Mouse (Mus musculus) neutrophil, adult 59 days (primary cell): ENCODE measurements around the gene Dand5. TPM values are rescaled to one million over a fixed set of nuclear protein-coding genes. Genes with fewer than 3 reads are reported as not detected.

ENCODE experiments used
- total RNA-seq, 2 experiments: library from RNA; stranded (reverse); gene quantifications; 1 replicate in 1 of 2; 2 replicates in 1 of 2; pipeline ENCODE4 v1.2.4; 2023

Dand5 gene
- total RNA-seq, result 1 to 10 TPM in 1 of 2 experiments, under 1 TPM in 1; 0.95 to 1.0 TPM

GRCm38 (mm10) chr8:84822723-84823122, at the start of gene Dand5:
Gene Dand5 (minus strand): TSS chr8:84822823.

GRCm38 (mm10) chr8:84871376-84872308, 49.0 kb upstream of the Dand5 start, which contains the start of gene Syce2:
Gene Syce2 (plus strand): TSS chr8:84872111.

GRCm38 (mm10) chr8:84856864-84857441, 34.3 kb upstream of the Dand5 start, which contains the start of gene Farsa:
Gene Farsa (plus strand): TSS chr8:84856989.

GRCm38 (mm10) chr8:84846722-84847572, 24.3 kb upstream of the Dand5 start, which contains the start of gene Calr:
Gene Calr (minus strand): TSS chr8:84846934.

GRCm38 (mm10) chr8:84840248-84840999, 17.8 kb upstream of the Dand5 start, which contains the start of gene Rad23a:
Gene Rad23a (minus strand): TSS chr8:84840665.

GRCm38 (mm10) chr8:84831490-84831889, 8.9 kb upstream of the Dand5 start, which contains the start of gene Gadd45gip1:
Gene Gadd45gip1 (plus strand): TSS chr8:84831522.

GRCm38 (mm10) chr8:84799999-84800831, 22.4 kb downstream of the Dand5 start, which contains the start of gene Nfix:
Gene Nfix (minus strand): TSS chr8:84800344.

Other genes with a start within 250 kb of the Dand5 start
- 100 to 1,000 TPM; 716 to 822 TPM for gene Ier2, start 160.0 kb downstream of the Dand5 start, total RNA-seq
- 10 to 100 TPM; 25.4 to 35.6 TPM for gene Trmt1, start 136.5 kb downstream of the Dand5 start, total RNA-seq
- 10 to 100 TPM; 34.0 to 39.2 TPM for gene Nacc1, start 135.0 kb downstream of the Dand5 start, total RNA-seq
- 100 to 1,000 TPM; 102 to 117 TPM for gene Lyl1, start 121.4 kb downstream of the Dand5 start, total RNA-seq
- gene G430095P16Rik, start 99.8 kb downstream of the Dand5 start, total RNA-seq, result 10 to 100 TPM in 1 of 2 experiments, 1 to 10 TPM in 1; 7.7 to 11.2 TPM
- 10 to 100 TPM; 19.5 to 24.7 TPM for gene Nfix, start 22.5 kb downstream of the Dand5 start, total RNA-seq
- 1 to 10 TPM; 6.1 to 6.9 TPM for gene Gadd45gip1, start 8.7 kb upstream of the Dand5 start, total RNA-seq
- 10 to 100 TPM; 38.7 to 39.0 TPM for gene Rad23a, start 17.8 kb upstream of the Dand5 start, total RNA-seq
- gene Calr, start 24.1 kb upstream of the Dand5 start, total RNA-seq, result 100 to 1,000 TPM; 286 to 287 TPM
- 10 to 100 TPM; 29.4 to 29.6 TPM for gene Farsa, start 34.2 kb upstream of the Dand5 start, total RNA-seq
- gene Syce2, start 49.3 kb upstream of the Dand5 start, total RNA-seq, result 10 to 100 TPM; 13.6 to 16.0 TPM
- 1 to 10 TPM; 5.6 TPM for gene Gcdh, start 71.1 kb upstream of the Dand5 start, total RNA-seq
- 10 to 100 TPM in 1 of 2 experiments, 1 to 10 TPM in 1; 6.4 to 17.8 TPM for gene Klf1, start 79.1 kb upstream of the Dand5 start, total RNA-seq
- 10 to 100 TPM; 19.0 to 25.7 TPM for gene Dnase2a, start 85.7 kb upstream of the Dand5 start, total RNA-seq
- gene Mast1, start 114.5 kb upstream of the Dand5 start, total RNA-seq, result not detected
- not detected for gene Rtbdn, start 124.2 kb upstream of the Dand5 start, total RNA-seq
- gene Gm49661, start 146.6 kb upstream of the Dand5 start, total RNA-seq, result not detected
- 100 to 1,000 TPM in 1 of 2 experiments, 10 to 100 TPM in 1; 83.7 to 137 TPM for gene Prdx2, start 146.8 kb upstream of the Dand5 start, total RNA-seq
- gene Rnaseh2a, start 146.9 kb upstream of the Dand5 start, total RNA-seq, result 10 to 100 TPM; 32.2 to 37.0 TPM
- 100 to 1,000 TPM; 884 to 937 TPM for gene Junb, start 155.9 kb upstream of the Dand5 start, total RNA-seq
- gene Hook2, start 167.8 kb upstream of the Dand5 start, total RNA-seq, result 1 to 10 TPM; 1.0 to 1.2 TPM
- gene Best2, start 191.7 kb upstream of the Dand5 start, total RNA-seq, result not detected
- gene Asna1, start 202.5 kb upstream of the Dand5 start, total RNA-seq, result 10 to 100 TPM; 57.0 to 57.8 TPM
- gene Trir, start 204.0 kb upstream of the Dand5 start, total RNA-seq, result 100 to 1,000 TPM; 147 to 163 TPM
- gene Tnpo2, start 214.1 kb upstream of the Dand5 start, total RNA-seq, result 10 to 100 TPM; 33.7 to 38.2 TPM
- gene Fbxw9, start 237.2 kb upstream of the Dand5 start, total RNA-seq, result 1 to 10 TPM; 4.5 to 5.5 TPM
- not detected for gene Gm5741, start 245.2 kb upstream of the Dand5 start, total RNA-seq
- 10 to 100 TPM; 35.3 to 45.7 TPM for gene Dhps, start 248.9 kb upstream of the Dand5 start, total RNA-seq